Mouse (Mus musculus) forebrain, embryonic 13.5 days (tissue): Measurements from ENCODE around the gene Haao. TPM values are rescaled to one million over a fixed set of nuclear protein-coding genes. Genes with fewer than 3 reads are reported as not detected.

Experiments used
- ATAC-seq: fragments of 200-750 bp; cut with Nextera tagmentation; 2 replicates; pipeline ENCODE4 v1.8.0; 2017
- H3K27ac ChIP-seq: fragments of 300-500 bp; sonication (generic); 2 replicates; pipeline ENCODE4 v1.5.1; 2015; ENCODE audit warnings: inconsistent platforms, mild to moderate bottlenecking, moderate library complexity
- H3K27me3 ChIP-seq: fragments of 300-500 bp; sonication (generic); 2 replicates; pipeline ENCODE4 v1.6.1; 2015; ENCODE audit warnings: mild to moderate bottlenecking, inconsistent platforms
- H3K36me3 ChIP-seq: fragments of 300-500 bp; sonication (generic); 2 replicates; pipeline ENCODE4 v1.6.1; 2015; ENCODE audit warnings: mild to moderate bottlenecking, inconsistent platforms; ENCODE audit not compliant: poor library complexity, severe bottlenecking
- H3K4me1 ChIP-seq: fragments of 300-500 bp; sonication (generic); 2 replicates; pipeline ENCODE4 v1.6.1; 2015; ENCODE audit warnings: inconsistent platforms
- H3K4me2 ChIP-seq: fragments of 300-500 bp; sonication (generic); 2 replicates; pipeline ENCODE4 v1.6.1; 2015; ENCODE audit warnings: inconsistent platforms, mild to moderate bottlenecking, moderate library complexity
- H3K4me3 ChIP-seq: fragments of 300-500 bp; sonication (generic); 2 replicates; pipeline ENCODE4 v1.5.1; 2015; ENCODE audit warnings: mild to moderate bottlenecking, inconsistent platforms
- H3K9ac ChIP-seq: fragments of 300-500 bp; sonication (generic); 2 replicates; pipeline ENCODE4 v1.6.1; 2015; ENCODE audit warnings: mild to moderate bottlenecking, inconsistent platforms
- H3K9me3 ChIP-seq: fragments of 300-500 bp; sonication (generic); replicated peaks from 2 replicates; pipeline ENCODE4 v1.6.1; 2016; ENCODE audit warnings: inconsistent platforms
- WGBS: fragments of 180-500 bp; shearing (Covaris S2); methylation state at CpG from one replicate; pipeline ENCODE4 v1.1.7; 2015; 5-methylcytosine and 5-hydroxymethylcytosine counted together
- polyA plus RNA-seq: library from polyadenylated mRNA; unstranded; fragments of >200 nt; fragmentation: Nextera tagmentation; extraction: Ambion mirVana; gene quantifications from 2 replicates; pipeline ENCODE4 v1.2.1, GENCODE M21; 2015

Haao gene
- 0.24 TPM in 1 of 2 replicates, not detected in the other for polyA plus RNA-seq

DNA sequence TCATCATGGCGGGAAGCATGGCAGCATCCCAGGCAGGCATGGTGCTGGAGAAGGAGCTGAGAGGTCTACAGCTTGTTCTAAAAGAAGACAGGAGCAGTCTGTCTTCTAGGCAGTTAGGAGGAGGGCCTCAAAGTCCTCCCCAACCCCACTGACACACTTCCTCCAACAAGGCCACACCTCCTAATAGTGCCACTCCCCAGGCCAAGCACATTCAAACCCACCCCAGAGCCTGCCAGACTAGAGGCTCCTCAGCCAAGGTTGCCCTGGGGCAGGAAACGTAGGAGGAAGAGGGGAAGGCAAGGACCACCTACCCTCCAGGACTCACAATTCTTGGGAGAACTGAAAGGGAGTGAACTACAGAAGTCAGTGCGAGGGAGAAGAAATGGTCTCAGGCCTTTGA is at the start of gene Haao:
Gene Haao (minus strand): TSS at position 149 of the 400 bp plus-strand sequence.
- H3K27me3 ChIP-seq, result no peaks in the 10 kb centered on the region
- H3K4me2 ChIP-seq, result no peak within 1 kb of the TSS
- ATAC-seq, result no peak
- H3K36me3 ChIP-seq, result no peaks in the 10 kb centered on the region
- no peak within 1 kb of the TSS for H3K4me3 ChIP-seq
- H3K9me3 ChIP-seq, result no peaks in the 10 kb centered on the region
- H3K4me1 ChIP-seq, result peaks cover 12% of the 10 kb centered on the region
- no peak within 1 kb of the TSS for H3K9ac ChIP-seq
- no peak within 1 kb of the TSS for H3K27ac ChIP-seq
- WGBS, result 88% methylated on average over 3 of the region's 3 CpGs

DNA sequence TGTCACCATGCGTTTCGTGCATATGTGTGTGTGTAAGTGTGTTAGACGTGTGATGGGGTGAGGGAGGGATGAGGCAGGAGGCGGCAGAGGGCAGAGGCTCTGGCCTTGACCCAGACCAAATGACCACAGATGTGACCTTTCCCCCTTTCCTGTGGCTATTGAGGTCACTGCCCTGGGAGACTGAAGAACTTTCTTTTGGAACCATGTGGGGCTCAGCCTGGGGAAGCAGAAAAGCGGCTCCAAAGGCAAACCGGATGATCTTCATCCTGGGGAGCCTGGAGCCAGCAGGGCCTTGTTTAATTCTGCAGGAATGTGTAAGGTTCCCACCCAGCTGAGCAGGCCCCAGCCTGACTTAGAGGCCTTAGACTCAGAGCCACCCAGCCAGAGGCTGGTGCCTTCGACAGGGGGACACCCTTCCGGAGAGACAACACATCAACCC is 49.6 kb upstream of the Haao start:
- no peak for ATAC-seq
- Histone ChIP-seq H3K4me2 (no peak overlapping the region), H3K4me1 (peaks cover 5% of the 10 kb centered on the region; the same call in 1 of the 2 replicates), H3K27ac (no peak overlapping the region), H3K27me3 (no peaks in the 10 kb centered on the region), H3K9ac (no peak overlapping the region), H3K4me3 (no peak overlapping the region), H3K36me3 (no peaks in the 10 kb centered on the region), H3K9me3 (no peaks in the 10 kb centered on the region)
- 72% methylated on average over 8 of the region's 8 CpGs for WGBS

DNA sequence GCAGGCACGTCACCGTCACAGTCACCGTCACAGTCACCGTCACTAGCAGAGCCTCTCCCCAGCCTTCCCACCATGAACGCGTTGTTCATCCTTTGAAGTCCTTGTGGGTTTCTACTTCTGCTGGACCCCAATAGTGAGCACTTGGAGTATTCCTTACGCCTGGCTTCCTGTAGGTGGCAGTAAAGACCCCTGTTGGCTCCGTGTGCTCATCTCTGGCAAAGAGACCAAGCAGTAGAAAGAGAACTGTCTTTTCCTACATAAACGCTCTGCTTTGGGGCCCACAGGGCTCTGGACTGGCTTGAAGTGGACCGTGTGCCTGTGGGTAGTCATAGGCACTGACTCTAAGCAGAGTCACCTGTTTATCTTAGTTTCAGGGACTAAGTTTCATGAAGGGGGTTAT is 49.0 kb upstream of the Haao start:
- H3K27ac ChIP-seq, result no peak overlapping the region
- peak; percentile 38; the same call in 1 of the 2 replicates for ATAC-seq
- WGBS, result 28% methylated on average over 10 of the region's 10 CpGs

DNA sequence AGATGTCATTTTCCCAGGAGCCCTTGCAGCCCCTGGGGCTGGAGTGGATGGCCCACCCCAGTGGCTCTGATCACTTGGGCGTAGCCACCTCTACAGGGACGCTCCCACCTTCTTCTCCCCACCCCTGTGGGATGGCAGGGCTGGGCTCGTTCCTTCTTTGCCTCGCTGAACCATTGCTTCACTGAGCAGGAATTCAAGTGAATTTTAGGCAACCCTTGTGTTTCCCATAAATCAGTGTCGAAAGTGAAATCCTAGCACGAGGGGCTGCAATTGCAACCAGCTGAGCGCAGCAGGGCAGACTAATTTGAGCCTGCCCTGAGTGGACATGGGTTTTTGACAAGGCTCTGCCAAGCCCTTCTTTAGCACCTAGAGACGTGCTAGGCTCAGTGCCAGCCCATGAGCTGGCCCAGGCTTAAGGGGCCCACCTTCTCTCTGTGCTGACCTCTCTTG is 47.6 kb upstream of the Haao start:
- Histone ChIP-seq H3K4me1 (peaks cover 7% of the 10 kb centered on the region), H3K36me3 (no peaks in the 10 kb centered on the region), H3K4me2 (no peak overlapping the region), H3K9me3 (no peaks in the 10 kb centered on the region), H3K9ac (no peak overlapping the region), H3K27me3 (no peaks in the 10 kb centered on the region), H3K4me3 (no peak overlapping the region), H3K27ac (no peak overlapping the region)
- 75% methylated on average over 8 of the region's 8 CpGs for whole genome bisulfite sequencing
- no peak for ATAC-seq

More for the DNA sequence above, 49.0 kb upstream of the Haao start:
- no peak overlapping the region for H3K4me2 ChIP-seq
- H3K4me3 ChIP-seq, result no peak overlapping the region
- H3K9ac ChIP-seq, result no peak overlapping the region
- H3K27me3 ChIP-seq, result no peaks in the 10 kb centered on the region
- no peaks in the 10 kb centered on the region for H3K36me3 ChIP-seq
- H3K9me3 ChIP-seq, result no peaks in the 10 kb centered on the region
- H3K4me1 ChIP-seq, result peaks cover 5% of the 10 kb centered on the region; the same call in 1 of the 2 replicates

DNA sequence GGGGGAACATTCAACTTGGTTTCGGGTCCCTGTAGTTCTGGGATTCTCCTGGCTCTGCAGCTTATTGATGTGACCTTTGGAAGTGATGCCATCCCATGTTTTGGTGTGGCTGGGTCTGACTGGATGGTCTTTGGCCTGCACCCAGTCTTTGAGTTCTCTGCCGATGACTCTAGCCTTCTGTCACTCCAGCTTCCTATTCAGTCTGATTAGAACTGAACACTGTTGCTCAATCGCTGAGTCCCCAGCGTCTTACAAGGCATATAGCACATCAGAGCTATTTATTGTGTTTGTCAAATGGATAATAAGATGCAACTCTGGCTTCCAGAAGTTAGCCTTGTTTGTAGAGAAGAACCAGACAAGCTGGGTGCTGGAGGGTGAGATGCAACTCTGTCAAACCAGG is 45.4 kb upstream of the Haao start:
- H3K4me3 ChIP-seq, result no peak overlapping the region
- no peaks in the 10 kb centered on the region for H3K27me3 ChIP-seq
- no peak overlapping the region for H3K27ac ChIP-seq
- no peak for ATAC-seq
- H3K36me3 ChIP-seq, result no peaks in the 10 kb centered on the region
- no peak overlapping the region for H3K4me2 ChIP-seq
- no peaks in the 10 kb centered on the region for H3K9me3 ChIP-seq
- peaks cover 18% of the 10 kb centered on the region for H3K4me1 ChIP-seq
- 95% methylated on average over 4 of the region's 4 CpGs for WGBS
- H3K9ac ChIP-seq, result no peak overlapping the region

DNA sequence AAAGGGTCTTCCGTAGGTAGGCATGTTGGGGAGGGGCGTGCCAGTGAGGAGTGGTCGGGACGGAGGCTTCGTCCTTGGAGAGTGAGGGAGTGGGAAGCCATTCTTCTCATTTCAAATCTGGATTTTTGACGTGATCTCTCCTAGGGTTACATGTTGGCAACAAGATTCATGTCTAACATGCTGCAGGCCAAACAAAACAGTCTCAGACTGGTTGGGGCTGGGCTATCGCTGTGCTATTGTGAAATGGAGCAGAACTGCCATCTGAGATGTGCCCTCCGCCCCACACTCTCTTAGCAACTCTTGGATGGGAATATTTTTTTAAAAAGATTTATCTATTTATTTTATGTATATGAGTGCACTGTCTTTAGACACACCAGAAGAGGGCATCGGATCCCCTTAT is 44.1 kb upstream of the Haao start:
- peaks cover 18% of the 10 kb centered on the region for H3K4me1 ChIP-seq
- H3K9ac ChIP-seq, result no peak overlapping the region
- H3K9me3 ChIP-seq, result no peaks in the 10 kb centered on the region
- H3K27ac ChIP-seq, result no peak overlapping the region
- H3K4me2 ChIP-seq, result no peak overlapping the region
- ATAC-seq, result no peak
- H3K27me3 ChIP-seq, result no peaks in the 10 kb centered on the region
- WGBS, result 82% methylated on average over 9 of the region's 9 CpGs
- no peaks in the 10 kb centered on the region for H3K36me3 ChIP-seq
- no peak overlapping the region for H3K4me3 ChIP-seq

DNA sequence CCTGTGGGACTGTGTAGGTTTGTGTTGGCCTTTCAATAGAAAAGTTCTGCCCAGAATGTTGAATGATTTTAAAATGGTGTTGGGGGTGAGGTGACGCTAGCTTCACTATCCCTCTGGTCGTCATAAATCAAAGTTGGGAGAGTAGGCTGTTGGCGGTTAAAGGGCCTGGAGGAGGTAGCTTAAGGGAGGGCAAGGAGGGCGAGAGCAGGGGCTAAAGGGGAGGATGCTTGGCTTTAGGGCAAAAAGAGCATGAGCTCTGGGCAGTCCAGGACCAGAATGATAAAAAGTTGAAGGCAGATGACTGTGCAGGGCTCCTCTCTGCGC is 42.6 kb upstream of the Haao start:
- Histone ChIP-seq H3K9ac (no peak overlapping the region), H3K36me3 (no peaks in the 10 kb centered on the region), H3K27me3 (no peaks in the 10 kb centered on the region), H3K4me3 (no peak overlapping the region), H3K4me1 (peaks cover 15% of the 10 kb centered on the region), H3K4me2 (no peak overlapping the region), H3K27ac (peak overlapping the region; percentile 26; the same call in 1 of the 2 replicates), H3K9me3 (no peaks in the 10 kb centered on the region)
- WGBS, result 92% methylated on average over 5 of the region's 5 CpGs
- no peak for ATAC-seq

DNA sequence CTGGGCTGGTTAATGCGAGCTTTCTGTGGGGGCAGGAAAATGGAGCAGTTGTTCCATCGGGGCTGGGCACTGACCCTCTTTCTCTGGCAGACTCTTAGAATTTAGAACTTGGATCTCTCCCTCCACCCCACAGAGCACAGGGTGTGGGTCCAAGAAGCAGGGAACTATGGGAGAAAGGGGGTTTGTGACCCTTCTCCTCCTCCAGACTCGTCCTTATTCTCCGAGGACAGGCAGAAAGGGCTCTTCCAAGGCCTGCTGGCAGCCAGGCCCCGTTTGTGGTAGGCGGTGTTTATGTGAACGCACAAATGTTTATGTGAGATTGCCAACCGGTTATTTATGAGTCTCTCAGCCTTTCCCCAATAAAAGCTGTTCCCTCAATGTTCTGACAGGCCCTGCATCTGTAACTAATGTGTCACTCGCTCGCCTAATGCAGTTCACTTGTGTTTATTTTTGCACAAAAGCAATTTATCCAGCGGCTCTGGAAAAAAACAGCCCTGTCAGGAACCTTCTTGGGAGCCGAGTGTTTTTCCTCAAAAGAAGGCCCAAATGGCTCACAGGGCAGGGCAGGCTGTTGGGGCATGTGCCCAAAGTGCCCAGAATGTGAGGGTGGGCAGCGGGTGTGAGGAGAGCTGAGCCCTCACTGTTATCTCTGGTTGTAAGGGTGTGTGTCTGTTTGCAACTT is 42.1 kb upstream of the Haao start:
- peak overlapping the region; percentile 26; the same call in 1 of the 2 replicates for H3K27ac ChIP-seq
- peak; percentile 78 for ATAC-seq
- no peaks in the 10 kb centered on the region for H3K9me3 ChIP-seq
- no peak overlapping the region for H3K4me3 ChIP-seq
- no peaks in the 10 kb centered on the region for H3K27me3 ChIP-seq
- WGBS, result 55% methylated on average over 13 of the region's 13 CpGs
- no peak overlapping the region for H3K9ac ChIP-seq
- no peaks in the 10 kb centered on the region for H3K36me3 ChIP-seq
- H3K4me1 ChIP-seq, result peaks cover 13% of the 10 kb centered on the region
- H3K4me2 ChIP-seq, result no peak overlapping the region

DNA sequence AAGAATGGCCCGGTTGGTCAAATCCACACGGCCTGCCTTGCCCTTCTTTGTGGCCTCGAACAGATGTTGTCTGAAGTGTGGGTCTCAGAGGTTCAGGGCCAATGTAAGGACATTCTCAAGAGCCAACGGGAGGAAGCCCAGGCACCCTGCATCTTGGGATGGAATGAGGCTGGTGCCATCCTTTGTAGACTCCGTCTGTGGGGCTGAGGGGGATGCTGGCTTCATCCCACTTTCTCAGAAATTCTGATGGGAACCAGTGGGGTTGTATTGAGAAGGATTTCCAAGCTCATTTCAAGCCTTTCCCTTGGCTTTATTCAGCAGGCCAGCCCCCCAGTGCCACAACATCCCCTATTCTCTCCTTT is 41.5 kb upstream of the Haao start:
- Histone ChIP-seq H3K27me3 (no peaks in the 10 kb centered on the region), H3K27ac (0 out of 2 replicates have a peak overlapping the region, but pooled peaks have one; percentile 26), H3K9ac (no peak overlapping the region), H3K4me2 (no peak overlapping the region), H3K4me3 (no peak overlapping the region), H3K9me3 (no peaks in the 10 kb centered on the region), H3K4me1 (peaks cover 13% of the 10 kb centered on the region), H3K36me3 (no peaks in the 10 kb centered on the region)
- peak; percentile 19; the same call in 1 of the 2 replicates for ATAC-seq
- WGBS, result 87% methylated on average over 5 of the region's 5 CpGs

DNA sequence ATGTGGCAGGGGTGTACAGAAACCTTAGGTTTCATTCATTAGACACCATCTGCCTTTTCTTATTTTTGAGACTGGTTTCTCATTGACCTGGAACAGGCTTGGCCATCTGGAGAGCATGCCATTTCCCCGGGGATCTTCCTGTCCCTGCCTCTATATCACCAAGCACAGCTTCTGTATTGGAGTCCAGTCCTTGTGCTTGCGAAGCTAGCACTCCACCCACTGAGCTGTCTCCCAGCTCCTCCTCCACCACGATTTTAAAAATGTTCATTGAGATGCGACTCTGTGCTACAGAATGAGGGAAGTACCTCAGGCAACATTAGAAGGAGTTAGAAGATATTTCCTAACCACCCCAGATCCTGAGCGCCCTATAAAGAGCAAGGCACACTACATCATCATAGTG is 39.5 kb upstream of the Haao start:
- H3K9ac ChIP-seq, result no peak overlapping the region
- H3K27me3 ChIP-seq, result no peaks in the 10 kb centered on the region
- no peaks in the 10 kb centered on the region for H3K9me3 ChIP-seq
- WGBS, result 87% methylated on average over 5 of the region's 5 CpGs
- H3K27ac ChIP-seq, result no peak overlapping the region
- H3K36me3 ChIP-seq, result no peaks in the 10 kb centered on the region
- no peak for ATAC-seq
- H3K4me1 ChIP-seq, result peaks cover 13% of the 10 kb centered on the region
- H3K4me3 ChIP-seq, result no peak overlapping the region
- H3K4me2 ChIP-seq, result no peak overlapping the region

DNA sequence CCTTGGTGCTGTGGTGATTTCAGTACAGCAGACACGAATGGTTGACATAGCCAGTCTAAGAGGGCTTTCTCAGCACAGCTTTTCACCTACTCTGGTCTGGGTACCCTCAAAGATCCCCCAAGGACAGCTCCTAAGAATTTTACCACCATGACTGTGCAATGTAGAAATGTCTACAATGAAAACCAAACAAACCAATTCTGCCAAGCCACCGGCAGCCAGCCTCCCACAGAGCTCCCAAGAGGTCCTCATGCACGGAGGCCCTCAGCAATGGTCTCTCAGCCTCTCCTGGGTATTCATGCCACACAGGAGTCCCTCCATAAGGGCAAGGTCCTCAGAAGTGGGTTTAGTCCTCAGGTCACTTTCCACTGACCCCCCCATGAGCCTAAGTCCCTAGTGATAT is 38.6 kb upstream of the Haao start:
- 89% methylated on average over 3 of the region's 3 CpGs for WGBS

DNA sequence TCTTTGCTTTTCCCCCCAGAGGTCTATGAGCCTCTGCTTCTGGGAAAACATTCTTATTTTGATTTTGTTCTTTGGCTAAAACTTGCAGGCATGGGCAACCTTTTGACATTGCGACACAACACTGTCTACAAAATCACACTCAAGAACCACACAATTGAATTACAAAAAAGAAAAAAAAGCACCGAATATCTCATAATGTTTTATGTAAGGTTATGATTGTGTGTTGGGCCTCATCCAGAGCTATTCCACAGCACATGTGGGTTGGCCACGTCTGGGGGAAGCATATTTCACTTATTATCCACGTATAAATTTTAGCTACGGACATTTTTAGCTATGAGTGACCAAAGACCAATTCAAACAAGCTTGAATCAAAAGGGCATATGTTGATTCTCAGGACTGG is 38.0 kb upstream of the Haao start:
- Histone ChIP-seq H3K36me3 (no peaks in the 10 kb centered on the region), H3K9me3 (no peaks in the 10 kb centered on the region), H3K4me3 (no peak overlapping the region), H3K27me3 (no peaks in the 10 kb centered on the region), H3K9ac (no peak overlapping the region), H3K4me2 (no peak overlapping the region), H3K27ac (no peak overlapping the region), H3K4me1 (peaks cover 13% of the 10 kb centered on the region)
- ATAC-seq, result no peak
- WGBS, result 89% methylated on average over 5 of the region's 5 CpGs

More for the DNA sequence above, 38.6 kb upstream of the Haao start:
- Histone ChIP-seq H3K4me1 (peaks cover 13% of the 10 kb centered on the region), H3K9me3 (no peaks in the 10 kb centered on the region), H3K27me3 (no peaks in the 10 kb centered on the region), H3K36me3 (no peaks in the 10 kb centered on the region), H3K4me2 (no peak overlapping the region), H3K9ac (no peak overlapping the region), H3K27ac (no peak overlapping the region), H3K4me3 (no peak overlapping the region)
- ATAC-seq, result no peak
